Mouse (Mus musculus): ENCODE results near the gene Saysd1.

The Saysd1 gene

DNA sequence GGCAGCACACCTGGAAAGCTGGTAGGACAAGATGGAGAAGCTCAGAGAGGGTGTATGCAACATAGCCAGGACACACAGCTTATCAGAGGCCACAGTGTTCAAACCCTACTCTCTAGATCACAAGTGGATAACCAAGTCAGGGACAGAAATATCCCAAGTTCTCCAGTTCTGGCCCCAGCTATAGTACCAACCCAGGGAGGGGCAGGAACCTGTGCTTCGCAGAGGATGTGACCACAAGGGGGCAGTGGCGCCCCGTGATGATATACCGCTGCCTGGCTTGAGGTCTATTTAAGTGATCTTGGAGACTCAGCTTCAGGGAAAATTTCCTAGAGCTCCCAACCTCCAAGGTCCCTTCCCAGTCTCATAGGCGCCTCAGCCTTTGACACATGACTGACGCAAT is 24.4 kb downstream of the Saysd1 start:
- in situ Hi-C loops (cut with MboI; ENCODE audit: unreplicated experiment in 2 of 2), result loop anchor here in 1 of 2 experiments (5.0 to 25.0 kb wide), 3 partner anchors 148 to 548 kb away; partner anchors contain the start of genes Myoz1, Sec24c and Synpo2l

DNA sequence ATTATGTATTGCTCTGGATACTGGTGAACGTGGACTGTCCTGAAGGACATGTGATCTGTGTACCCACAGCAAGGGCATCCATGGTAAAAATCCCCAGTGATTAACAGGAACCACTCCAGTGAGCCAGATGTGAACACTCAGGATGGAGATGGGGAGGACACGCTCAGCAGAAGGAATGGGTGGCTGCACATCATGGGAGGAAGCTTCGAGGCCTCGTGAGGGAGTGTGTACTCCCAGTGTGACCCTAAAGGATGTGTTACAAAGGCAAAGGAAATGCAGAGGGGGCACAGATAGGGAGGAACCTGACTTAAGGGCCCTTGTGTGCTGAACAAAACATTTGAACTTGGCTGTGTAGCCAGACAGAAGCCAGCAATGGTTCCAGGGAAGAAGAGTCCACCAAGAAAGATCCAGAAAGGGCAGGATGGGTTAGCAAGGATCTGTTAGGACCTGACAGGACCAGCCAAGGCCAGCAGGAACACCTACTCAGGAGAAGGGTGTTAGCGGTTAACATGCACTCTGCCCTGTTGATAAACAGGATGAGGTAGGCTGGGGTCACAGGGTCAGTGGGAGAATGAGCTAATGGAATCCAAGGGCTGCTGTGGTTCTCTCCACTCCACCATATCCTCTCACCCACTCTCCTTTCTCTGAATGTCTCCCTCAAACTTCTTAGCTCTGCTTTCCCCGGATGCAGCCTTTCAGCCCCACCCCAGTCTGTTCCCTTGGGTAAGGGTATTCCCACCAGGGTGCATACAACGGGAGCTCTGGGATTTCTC is 25.0 kb downstream of the Saysd1 start:
- in situ Hi-C loops (cut with MboI; ENCODE audit: unreplicated experiment in 2 of 2), result loop anchor here in 1 of 2 experiments (5.0 to 25.0 kb wide), 3 partner anchors 149 to 549 kb away; partner anchors contain the start of genes Myoz1, Sec24c and Synpo2l

DNA sequence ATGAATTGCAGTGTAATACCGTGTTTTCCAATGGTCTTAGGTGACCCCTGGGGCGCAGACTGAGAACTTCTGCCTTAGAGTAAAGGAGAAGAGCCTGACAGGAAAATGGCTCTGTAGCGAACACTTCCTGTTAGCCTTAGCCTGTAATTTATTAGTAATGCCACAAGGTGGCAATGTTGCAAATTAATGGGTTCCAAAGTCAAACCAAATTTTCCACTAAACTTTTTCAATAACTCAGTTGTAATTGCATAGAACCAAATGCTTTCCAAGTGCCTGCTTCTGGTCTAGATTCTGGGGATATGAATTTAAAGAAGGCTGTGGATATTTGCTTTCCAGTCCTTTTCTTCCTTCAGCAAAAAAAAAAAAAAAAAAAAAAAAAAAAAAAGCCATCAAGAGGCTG is 26.1 kb downstream of the Saysd1 start:
- in situ Hi-C loops (cut with MboI; ENCODE audit: unreplicated experiment in 2 of 2), result loop anchor here in 1 of 2 experiments (5.0 to 25.0 kb wide), 3 partner anchors 150 to 550 kb away; partner anchors contain the start of genes Myoz1, Sec24c and Synpo2l

DNA sequence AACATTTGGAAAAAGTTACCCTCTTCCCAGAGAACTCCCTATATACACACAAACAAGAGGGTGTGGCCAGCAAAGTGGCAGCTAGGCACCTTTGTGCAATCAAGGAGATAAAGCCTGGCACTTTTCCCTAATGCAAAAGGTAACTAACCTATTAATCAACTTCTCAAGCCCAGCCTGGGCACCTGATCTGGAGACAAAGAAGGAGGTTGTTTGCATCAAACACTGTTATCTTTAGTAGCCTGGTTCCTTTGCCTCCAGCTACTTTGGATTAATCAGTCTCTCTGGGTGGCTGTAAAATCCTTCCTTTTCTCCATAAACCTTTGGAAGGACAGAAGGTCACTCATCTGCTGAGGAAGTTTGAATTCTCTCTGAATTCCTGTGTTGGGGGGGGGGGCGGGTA is 27.4 kb downstream of the Saysd1 start:
- in situ Hi-C loops (cut with MboI; ENCODE audit: unreplicated experiment in 2 of 2), result loop anchor here in 1 of 2 experiments (5.0 to 25.0 kb wide), 3 partner anchors 151 to 551 kb away; partner anchors contain the start of genes Myoz1, Sec24c and Synpo2l

DNA sequence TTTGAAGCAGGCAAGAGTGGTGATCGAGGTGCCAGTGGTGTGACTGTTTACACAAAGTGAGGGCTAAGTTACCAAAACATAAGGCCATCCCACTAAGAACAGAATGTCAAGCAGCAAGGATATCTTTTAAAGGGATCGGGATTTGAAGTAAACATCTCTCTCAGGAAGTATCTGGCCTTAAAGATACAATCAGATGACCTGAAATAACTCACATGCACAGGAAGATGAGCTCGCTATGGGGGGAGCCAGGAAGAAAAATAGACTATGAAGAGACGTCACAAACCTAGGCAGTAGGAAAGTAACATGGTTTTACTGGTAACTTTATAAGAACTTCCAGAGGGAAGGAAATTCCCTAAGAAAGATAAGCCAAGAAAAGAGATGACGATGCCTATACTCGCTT is 32.1 kb downstream of the Saysd1 start:
- in situ Hi-C loops (cut with MboI; ENCODE audit: unreplicated experiment in 2 of 2), result loop anchor here (5.0 to 25.0 kb wide), 3 partner anchors 156 to 556 kb away; partner anchors contain the start of genes Myoz1 (in 1 of the 2), Sec24c (in 1 of the 2) and Synpo2l (in 1 of the 2)

DNA sequence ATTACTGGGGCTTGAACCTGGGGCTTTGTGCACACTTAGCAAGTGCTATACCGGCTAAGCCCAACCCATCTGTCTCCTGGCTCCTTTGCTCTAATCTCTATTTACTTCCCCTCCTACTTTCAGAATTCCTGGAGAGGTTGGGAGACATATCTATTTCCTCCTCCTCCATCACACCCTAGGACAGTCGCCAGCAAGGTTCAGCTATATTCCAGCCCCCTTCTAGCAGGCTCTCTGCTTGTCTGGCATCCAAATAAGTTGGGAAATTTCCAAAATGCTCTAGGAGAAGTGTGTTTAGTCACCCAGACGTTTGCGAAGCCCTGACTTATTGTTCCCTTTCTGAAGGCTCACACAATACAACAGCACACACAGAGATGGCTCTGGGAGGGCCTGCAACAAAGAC is 35.1 kb downstream of the Saysd1 start:
- in situ Hi-C loops (cut with MboI; ENCODE audit: unreplicated experiment in 2 of 2), result loop anchor here in 1 of 2 experiments (25.0 kb wide), 2 partner anchors 334 to 559 kb away; partner anchors contain the start of genes Myoz1, Sec24c and Synpo2l

DNA sequence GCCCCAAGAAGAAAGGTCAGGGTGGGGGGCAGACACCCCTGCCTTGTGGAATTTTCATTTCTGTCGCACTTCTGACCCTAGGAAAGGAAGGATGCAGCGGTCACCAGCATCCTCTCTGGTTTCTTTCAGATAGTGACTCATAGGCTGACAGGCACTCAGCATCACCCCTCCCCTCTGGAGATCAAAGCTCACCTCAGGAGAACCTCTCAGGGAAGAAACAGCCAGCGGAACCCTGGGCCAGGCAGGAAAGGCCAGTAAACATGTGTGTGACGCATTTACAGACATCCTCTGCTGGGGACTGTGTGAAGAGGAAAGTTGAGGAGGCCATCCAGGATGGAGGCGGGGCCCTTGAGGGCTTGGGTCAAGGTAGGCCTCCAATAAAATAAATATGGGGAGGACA is 40.3 kb downstream of the Saysd1 start:
- in situ Hi-C loops (cut with MboI; ENCODE audit: unreplicated experiment in 2 of 2), result loop anchor here (25.0 kb wide), 3 partner anchors 564 to 1764 kb away; partner anchors contain the start of genes Myoz1 (in 1 of the 2), Sec24c (in 1 of the 2) and Synpo2l (in 1 of the 2)

DNA sequence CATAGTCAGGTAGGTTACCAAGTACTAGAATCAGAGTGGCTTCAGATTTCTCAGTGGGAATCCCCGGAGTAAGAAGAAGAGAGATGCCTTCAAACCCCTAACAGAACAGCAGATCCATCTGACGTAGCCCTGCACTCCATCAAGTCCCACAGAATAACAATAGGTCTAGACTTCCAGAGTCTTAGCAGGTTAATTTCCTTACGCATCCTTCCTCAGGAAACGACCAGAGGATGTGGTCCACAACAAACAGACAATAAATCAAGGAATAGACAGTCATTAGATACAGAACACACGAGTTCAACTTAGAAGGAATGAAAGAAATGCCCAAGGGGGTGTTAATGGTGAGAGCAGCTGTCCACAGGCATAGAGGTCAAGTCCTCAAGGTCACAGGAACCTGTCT is 43.4 kb downstream of the Saysd1 start:
- in situ Hi-C loops (cut with MboI; ENCODE audit: unreplicated experiment in 2 of 2), result loop anchor here (25.0 kb wide), 3 partner anchors 567 to 1767 kb away; partner anchors contain the start of genes Myoz1 (in 1 of the 2), Sec24c (in 1 of the 2) and Synpo2l (in 1 of the 2)

DNA sequence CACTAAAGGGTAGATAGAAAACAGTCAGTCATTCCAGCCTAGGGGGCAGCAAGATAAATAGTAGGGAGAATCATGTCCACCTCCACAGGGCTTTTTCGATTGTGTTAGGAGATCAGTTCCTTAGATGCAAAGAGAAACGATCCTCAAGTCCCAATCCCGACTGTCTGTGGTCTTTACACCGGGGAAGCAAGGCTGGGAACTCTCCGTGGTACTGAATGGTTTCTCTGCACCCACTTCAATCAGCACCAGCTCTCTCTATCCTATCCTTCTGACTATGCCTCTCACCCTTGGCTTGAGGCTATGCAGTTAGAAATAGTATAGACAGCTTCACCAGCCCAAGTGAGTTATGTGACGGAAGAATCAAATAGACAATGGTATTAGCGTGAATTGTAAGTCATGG is 44.8 kb downstream of the Saysd1 start:
- in situ Hi-C loops (cut with MboI; ENCODE audit: unreplicated experiment in 2 of 2), result loop anchor here (25.0 kb wide), 3 partner anchors 569 to 1769 kb away; partner anchors contain the start of genes Myoz1 (in 1 of the 2), Sec24c (in 1 of the 2) and Synpo2l (in 1 of the 2)

DNA sequence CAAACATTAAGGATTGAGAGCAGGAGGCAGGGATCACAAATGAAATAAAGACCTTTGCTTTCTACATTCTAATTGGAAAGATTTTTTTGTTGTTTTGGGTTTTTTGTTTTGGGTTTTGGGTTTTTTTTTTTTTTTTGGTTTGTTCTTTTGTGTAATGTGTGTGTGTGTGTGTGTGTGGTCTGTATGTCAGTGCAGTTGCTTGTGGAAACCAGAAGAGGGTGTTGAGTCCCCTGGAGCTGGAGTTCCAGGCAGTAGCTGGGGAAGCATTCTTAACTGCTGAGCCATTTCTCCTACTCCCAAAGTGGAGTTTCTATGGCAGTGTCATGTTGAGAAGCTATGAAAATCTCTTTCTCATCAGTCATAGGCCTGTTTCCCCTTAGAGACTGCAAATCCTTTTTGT is 54.0 kb downstream of the Saysd1 start:
- in situ Hi-C loops (cut with MboI; ENCODE audit: unreplicated experiment in 2 of 2), result loop anchor here (25.0 kb wide), 3 partner anchors 578 to 1778 kb away; partner anchors contain the start of genes Myoz1 (in 1 of the 2), Sec24c (in 1 of the 2) and Synpo2l (in 1 of the 2)

DNA sequence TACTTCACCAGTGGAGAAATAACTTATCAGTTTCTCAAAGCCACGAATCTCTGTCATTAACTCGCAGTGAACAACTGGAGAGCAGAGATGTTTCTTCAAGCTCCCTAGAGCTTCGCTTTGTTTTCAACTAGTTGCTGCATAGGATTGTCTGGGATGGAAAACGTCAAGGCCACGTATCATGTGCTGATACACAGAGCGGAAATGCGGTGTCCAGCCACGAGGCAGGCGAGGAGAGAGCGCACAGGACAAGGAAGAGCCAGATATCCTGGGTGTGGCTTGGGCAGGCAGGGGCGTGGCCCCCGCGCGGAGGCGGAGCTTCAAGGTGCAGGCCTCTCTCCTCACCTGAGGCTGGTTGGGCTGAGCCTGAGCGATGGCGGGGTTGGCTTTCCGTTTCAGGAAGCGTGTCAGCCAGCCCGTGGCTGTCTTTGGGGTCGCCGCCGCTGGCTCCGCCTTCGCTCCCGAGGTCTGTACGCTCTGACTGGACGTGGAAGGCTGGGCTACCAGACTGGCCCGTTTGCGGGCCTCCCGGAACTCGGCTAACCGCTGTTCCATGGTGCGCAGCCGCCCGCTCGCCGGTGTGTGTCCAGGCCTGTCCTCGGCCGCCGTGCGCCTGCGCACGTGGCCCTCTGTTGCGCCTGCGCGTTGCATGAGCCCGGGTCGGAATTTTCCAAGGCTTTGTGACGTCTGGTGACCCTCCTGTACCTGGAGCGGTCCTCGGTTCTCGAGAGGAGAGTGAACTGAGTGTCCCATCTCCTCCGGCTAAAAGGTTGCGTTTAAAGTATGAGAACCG is 55.6 kb downstream of the Saysd1 start:
- in situ Hi-C loops (cut with MboI; ENCODE audit: unreplicated experiment in 2 of 2), result loop anchor here (25.0 kb wide), 3 partner anchors 580 to 1780 kb away; partner anchors contain the start of genes Myoz1 (in 1 of the 2), Sec24c (in 1 of the 2) and Synpo2l (in 1 of the 2)

DNA sequence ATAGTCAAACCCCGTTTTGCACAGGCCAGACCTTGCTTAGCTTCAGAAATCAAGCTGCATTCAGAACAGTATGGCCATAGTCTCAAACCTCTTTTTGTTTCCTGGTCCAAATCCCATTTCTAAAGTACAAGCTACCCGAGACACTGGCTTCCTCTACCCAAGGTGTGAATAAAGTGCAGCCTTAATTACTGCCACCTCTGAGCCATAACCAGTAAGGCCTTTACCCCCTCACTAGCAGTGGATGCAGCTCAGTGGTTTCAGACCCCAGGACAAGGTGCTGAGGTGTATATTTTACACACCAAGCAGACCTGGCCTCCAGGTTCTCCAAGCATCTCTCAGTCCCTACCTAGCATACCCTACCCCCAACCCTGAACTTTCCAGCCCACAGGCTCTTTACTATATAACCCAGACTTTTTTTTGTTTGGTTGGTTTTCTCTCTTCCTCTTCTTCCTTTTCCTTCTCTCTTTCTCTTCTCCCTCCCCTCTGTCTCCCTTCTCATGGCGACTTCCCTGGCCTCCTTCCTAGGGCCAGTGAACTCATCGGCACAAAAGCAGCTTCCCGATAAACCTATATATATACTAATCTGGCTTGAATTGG is 56.3 kb downstream of the Saysd1 start:
- in situ Hi-C loops (cut with MboI; ENCODE audit: unreplicated experiment in 2 of 2), result loop anchor here (25.0 kb wide), 3 partner anchors 580 to 1780 kb away; partner anchors contain the start of genes Myoz1 (in 1 of the 2), Sec24c (in 1 of the 2) and Synpo2l (in 1 of the 2)

DNA sequence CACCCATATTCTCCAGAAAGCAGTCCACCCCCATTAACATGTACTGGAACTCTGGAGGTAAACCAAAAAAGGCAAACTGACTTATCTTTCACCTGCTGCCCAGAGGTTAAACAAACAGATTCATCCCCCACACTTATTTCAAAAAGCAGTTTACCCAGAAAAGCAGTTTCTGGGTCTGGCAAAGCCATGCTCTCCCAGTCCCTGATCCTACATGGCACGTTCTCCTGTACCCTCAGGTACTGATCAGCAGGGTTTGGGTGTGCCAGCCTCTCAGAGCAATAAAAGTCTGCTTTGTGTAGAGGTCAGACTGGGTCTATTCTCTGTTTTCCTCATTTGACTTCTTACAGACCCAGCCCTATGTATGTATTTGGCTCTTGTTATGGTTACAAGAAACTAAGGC is 57.2 kb downstream of the Saysd1 start:
- in situ Hi-C loops (cut with MboI; ENCODE audit: unreplicated experiment in 2 of 2), result loop anchor here (25.0 kb wide), 3 partner anchors 581 to 1781 kb away; partner anchors contain the start of genes Myoz1 (in 1 of the 2), Sec24c (in 1 of the 2) and Synpo2l (in 1 of the 2)

DNA sequence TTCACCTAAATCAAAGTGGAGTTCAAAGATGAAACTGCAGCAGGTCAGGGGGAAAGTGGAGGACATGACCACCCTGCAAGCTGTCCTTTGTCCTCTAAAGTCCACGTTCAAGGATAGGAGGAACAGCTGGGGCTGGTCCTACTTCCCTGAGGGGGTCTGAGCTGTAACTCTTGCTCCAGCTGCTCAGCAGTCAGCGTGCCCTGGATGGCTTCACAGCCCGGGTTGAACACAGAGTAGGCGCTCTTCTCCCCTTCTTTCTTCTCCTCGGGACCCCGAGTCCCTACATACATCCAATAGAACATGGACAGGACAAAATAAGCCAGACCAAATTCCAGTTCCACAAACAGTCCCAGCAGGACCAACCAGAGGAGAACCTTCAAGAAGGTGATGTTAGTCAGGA is 61.2 kb downstream of the Saysd1 start:
- in situ Hi-C loops (cut with MboI; ENCODE audit: unreplicated experiment in 2 of 2), result loop anchor here (25.0 kb wide), 3 partner anchors 585 to 1785 kb away; partner anchors contain the start of genes Myoz1 (in 1 of the 2), Sec24c (in 1 of the 2) and Synpo2l (in 1 of the 2)

DNA sequence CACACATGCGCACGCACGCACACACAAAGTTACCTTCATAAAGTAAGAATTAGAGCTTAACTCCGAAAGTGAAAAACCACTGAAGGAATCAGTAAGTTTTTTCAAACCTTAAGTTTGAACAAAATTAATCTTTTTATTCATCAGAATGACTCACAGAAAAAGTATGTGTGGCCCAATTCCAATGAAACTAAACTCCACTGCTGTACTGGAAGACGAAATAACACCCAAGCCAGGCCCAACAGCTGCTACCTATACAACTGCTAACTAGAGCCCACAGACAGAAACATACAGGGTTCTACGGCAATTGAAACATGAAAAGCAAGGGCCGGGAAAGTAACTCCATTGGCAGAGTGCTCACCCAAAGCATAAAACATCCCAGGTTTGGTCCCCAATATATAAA is 62.8 kb downstream of the Saysd1 start:
- in situ Hi-C loops (cut with MboI; ENCODE audit: unreplicated experiment in 2 of 2), result loop anchor here (25.0 kb wide), 3 partner anchors 587 to 1787 kb away; partner anchors contain the start of genes Myoz1 (in 1 of the 2), Sec24c (in 1 of the 2) and Synpo2l (in 1 of the 2)

DNA sequence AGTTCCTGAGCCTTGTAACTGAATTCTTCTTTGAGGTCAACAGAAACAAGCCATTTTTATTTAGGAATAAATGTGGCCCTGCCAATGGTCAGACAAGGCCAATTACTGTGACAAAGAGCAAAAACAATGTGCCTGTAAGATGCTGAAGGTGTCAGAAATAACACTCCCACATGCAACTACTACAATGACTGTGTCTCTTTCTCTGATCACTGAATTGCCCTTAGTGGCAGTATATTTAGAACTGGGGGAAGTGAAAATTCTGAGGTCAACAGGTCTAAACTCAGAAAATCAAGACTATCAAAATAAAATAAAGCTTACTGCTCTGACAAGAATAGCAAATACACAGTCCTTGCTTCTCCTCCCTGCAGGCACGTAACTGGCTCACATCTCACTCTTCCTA is 63.6 kb downstream of the Saysd1 start:
- in situ Hi-C loops (cut with MboI; ENCODE audit: unreplicated experiment in 2 of 2), result loop anchor here (5.0 to 25.0 kb wide), 4 partner anchors 367 to 1788 kb away; partner anchors contain the start of genes Myoz1 (in 1 of the 2), Sec24c (in 1 of the 2) and Synpo2l (in 1 of the 2)

DNA sequence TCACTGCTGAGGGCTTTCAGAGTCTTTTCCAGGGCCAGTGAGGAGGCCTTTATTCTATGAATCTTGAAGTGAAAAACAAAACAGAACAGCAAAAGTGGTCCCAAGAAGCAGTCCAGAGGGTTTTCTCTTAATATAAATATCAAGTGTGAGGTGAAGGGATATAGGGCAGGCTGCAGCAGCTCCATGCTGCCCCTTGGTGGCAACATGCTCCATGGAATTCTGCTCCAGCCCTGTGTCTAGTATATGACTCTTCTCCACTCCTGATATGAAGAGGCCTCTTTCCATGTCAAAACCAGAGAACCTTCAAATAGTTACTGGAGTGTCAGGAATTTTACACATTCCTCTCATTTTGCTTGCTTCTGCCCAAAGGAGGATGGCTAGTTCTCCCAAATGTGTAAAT is 67.7 kb downstream of the Saysd1 start:
- in situ Hi-C loops (cut with MboI; ENCODE audit: unreplicated experiment in 2 of 2), result loop anchor here in 1 of 2 experiments (5.0 kb wide), 1 partner anchor 363 kb away; no protein-coding TSS in a partner anchor

DNA sequence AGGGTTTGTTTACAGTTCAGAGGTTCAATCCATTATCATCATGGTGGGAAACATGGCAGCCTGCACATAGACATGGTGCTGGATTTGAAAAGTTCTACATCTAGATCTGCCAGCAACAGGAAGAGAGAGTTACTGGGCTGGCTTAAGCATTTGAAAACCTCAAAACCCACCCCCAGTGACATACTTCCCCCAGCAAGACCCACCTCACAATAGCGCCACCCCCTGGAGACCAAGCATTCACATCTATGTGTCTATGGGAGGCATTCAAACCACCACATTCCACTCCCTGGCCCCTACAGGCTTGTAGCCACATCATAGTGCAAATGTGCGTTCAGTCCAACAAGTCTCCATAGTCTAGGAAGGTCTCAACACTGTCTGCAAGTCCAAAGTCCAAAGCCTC is 70.0 kb downstream of the Saysd1 start:
- in situ Hi-C loops (cut with MboI; ENCODE audit: unreplicated experiment in 2 of 2), result loop anchor here (5.0 to 10.0 kb wide), 4 partner anchors 81 to 361 kb away; no protein-coding TSS in a partner anchor

All from v-Abl transformed pro-B cells (cell line).